Mouse (Mus musculus): Measurements from ENCODE around the gene Setd7. TPM values are rescaled to one million over a fixed set of nuclear protein-coding genes. Genes with fewer than 3 reads are reported as not detected.

Setd7 gene
- total and polyA plus RNA-seq, 2 experiments from 2014 or later, result 2.5 to 54.7 TPM

DNA sequence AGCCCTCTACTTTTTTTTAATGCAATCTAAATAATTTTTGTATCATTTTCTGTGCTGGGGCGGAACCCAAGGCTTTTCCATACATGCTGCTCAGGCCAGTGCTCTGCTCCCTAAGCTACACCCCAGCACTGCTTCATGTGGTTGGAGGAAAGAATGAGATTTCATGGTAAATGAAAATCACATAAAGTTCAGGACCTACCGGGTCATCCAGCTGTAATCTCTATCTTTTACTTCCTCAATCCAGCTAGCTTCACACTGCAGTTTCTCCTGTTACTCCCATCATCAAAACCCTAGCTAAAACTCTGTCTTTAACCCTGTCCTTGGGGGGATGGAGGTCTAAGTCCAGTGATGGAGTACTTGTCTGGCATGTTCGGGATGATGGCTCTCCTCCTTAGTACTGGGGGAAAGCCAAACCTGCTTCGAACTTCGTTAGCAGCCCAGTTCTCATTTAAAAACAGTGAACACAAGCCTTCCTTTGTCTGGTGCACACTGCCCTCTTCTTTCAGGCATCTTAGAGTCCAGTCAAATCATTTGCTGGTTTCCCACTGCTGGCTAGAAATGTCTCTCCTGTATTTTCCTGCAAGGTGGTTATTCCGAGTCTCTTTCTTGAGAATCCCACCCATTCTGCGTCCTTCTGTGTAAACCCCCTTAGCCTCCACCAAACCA is 70.5 kb downstream of the Setd7 start:
- no peaks in the 10 kb centered on the region for H3K27me3 ChIP-seq (ENCODE audit: control insufficient read depth, insufficient read depth, low read length)
- ATAC-seq (ENCODE audit: insufficient read depth, low read depth), result no peak
- DNase-seq (ENCODE audit: low spot score), result no peak
- TF ChIP-seq EP300 (IDR thresholded peaks at IDR 0.05; ENCODE audit: low read depth) (no peak), CTCF (IDR thresholded peaks at IDR 0.05; ENCODE audit: low read depth) (no peak)
- peaks cover 12% of the 10 kb centered on the region for H3K36me3 ChIP-seq (replicated peaks; ENCODE audit: control insufficient read depth, insufficient read depth, low read length)
- H3K4me1 ChIP-seq (ENCODE audit: control insufficient read depth, insufficient read depth), result peaks cover 5% of the 10 kb centered on the region
- no peak overlapping the region for H3K4me2 ChIP-seq (ENCODE audit: low read depth, low read length)
- 87% methylated on average over 7 of the region's 7 CpGs for WGBS
- H3K9me3 ChIP-seq (replicated peaks; ENCODE audit: control insufficient read depth, low read length), result no peaks in the 10 kb centered on the region
- H3K27ac ChIP-seq (ENCODE audit: low read depth), result no peak overlapping the region
- no peak overlapping the region for H3K4me3 ChIP-seq (ENCODE audit: low read depth, low read length)
- no peak overlapping the region for H3K9ac ChIP-seq (replicated peaks; ENCODE audit: low read depth, low read length)

DNA sequence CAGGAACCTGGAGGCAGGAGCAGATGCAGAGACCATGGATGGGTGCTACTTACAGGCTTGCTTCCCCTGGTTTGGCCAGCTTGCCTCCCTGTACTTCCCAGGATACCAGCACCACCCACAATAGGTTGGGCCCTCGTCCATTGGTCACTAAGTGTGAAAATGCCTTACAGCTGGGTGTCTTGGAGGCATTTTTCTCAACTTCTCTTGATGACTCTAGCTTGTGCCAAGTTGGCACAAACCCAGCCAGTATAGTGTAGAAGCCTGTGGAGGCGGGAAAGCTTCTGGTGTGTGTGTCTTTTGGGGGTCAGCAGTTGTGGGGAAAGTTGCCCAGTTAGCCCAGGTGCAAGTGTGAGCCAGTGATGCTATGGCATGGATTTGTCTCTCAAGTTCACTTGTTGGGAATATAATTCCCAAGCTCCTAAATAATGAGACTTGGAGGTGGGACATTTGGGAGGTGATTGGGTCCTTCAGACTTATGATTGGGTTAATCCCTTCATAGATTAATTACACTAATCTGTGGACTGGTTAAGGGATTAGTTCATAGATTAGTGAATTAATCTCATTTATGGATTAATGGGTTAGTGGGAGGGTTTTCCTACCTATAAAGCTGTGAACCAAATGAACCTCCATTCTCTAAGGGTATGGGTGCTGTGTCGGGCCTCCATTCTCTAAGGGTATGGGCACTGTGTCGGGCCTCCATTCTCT is 74.0 kb downstream of the Setd7 start:
- H3K4me3 ChIP-seq (ENCODE audit: low read depth, low read length), result no peak overlapping the region
- no peak overlapping the region for H3K9ac ChIP-seq (replicated peaks; ENCODE audit: low read depth, low read length)
- H3K4me1 ChIP-seq (ENCODE audit: control insufficient read depth, insufficient read depth), result peaks cover 13% of the 10 kb centered on the region
- ATAC-seq (ENCODE audit: insufficient read depth, low read depth) (no peak), DNase-seq (ENCODE audit: low spot score) (no peak)
- no peaks in the 10 kb centered on the region for H3K9me3 ChIP-seq (replicated peaks; ENCODE audit: control insufficient read depth, low read length)
- no peak for TF ChIP-seq CTCF (IDR thresholded peaks at IDR 0.05; ENCODE audit: low read depth)
- TF ChIP-seq EP300 (IDR thresholded peaks at IDR 0.05; ENCODE audit: low read depth), result no peak
- WGBS, result 87% methylated on average over 4 of the region's 4 CpGs
- H3K27ac ChIP-seq (ENCODE audit: low read depth), result no peak overlapping the region
- no peak overlapping the region for H3K4me2 ChIP-seq (ENCODE audit: low read depth, low read length)
- no peaks in the 10 kb centered on the region for H3K36me3 ChIP-seq (replicated peaks; ENCODE audit: control insufficient read depth, insufficient read depth, low read length)
- no peaks in the 10 kb centered on the region for H3K27me3 ChIP-seq (ENCODE audit: control insufficient read depth, insufficient read depth, low read length)

GRCm38 (mm10) chr3:51485347-51485746 is 75.3 kb downstream of the Setd7 start:
- H3K9me3 ChIP-seq (replicated peaks; ENCODE audit: control insufficient read depth, low read length), result no peaks in the 10 kb centered on the region
- no peak for DNase-seq (ENCODE audit: low spot score)
- no peak overlapping the region for H3K27ac ChIP-seq (ENCODE audit: low read depth)
- H3K4me3 ChIP-seq (ENCODE audit: low read depth, low read length), result peak overlapping the region; percentile 69; the same call in 1 of the 2 replicates
- H3K4me1 ChIP-seq (ENCODE audit: control insufficient read depth, insufficient read depth), result peaks cover 13% of the 10 kb centered on the region
- no peaks in the 10 kb centered on the region for H3K27me3 ChIP-seq (ENCODE audit: control insufficient read depth, insufficient read depth, low read length)
- ATAC-seq (ENCODE audit: insufficient read depth, low read depth), result no peak
- no peaks in the 10 kb centered on the region for H3K36me3 ChIP-seq (replicated peaks; ENCODE audit: control insufficient read depth, insufficient read depth, low read length)
- WGBS, result 60% methylated on average over 4 of the region's 4 CpGs
- no peak for TF ChIP-seq EP300 (IDR thresholded peaks at IDR 0.05; ENCODE audit: low read depth)
- no peak for TF ChIP-seq CTCF (IDR thresholded peaks at IDR 0.05; ENCODE audit: low read depth)
- H3K4me2 ChIP-seq (ENCODE audit: low read depth, low read length), result peak overlapping the region; percentile 83
- H3K9ac ChIP-seq (replicated peaks; ENCODE audit: low read depth, low read length), result no peak overlapping the region

GRCm38 (mm10) chr3:51484370-51484769 is 76.3 kb downstream of the Setd7 start:
- Histone ChIP-seq H3K4me3 (ENCODE audit: low read depth, low read length) (peak overlapping the region; percentile 69), H3K9me3 (replicated peaks; ENCODE audit: control insufficient read depth, low read length) (no peaks in the 10 kb centered on the region), H3K27ac (ENCODE audit: low read depth) (peak overlapping the region; percentile 96), H3K27me3 (ENCODE audit: control insufficient read depth, insufficient read depth, low read length) (no peaks in the 10 kb centered on the region), H3K9ac (replicated peaks; ENCODE audit: low read depth, low read length) (peak overlapping the region; percentile 88), H3K4me2 (ENCODE audit: low read depth, low read length) (peak overlapping the region; percentile 83), H3K36me3 (replicated peaks; ENCODE audit: control insufficient read depth, insufficient read depth, low read length) (no peaks in the 10 kb centered on the region), H3K4me1 (ENCODE audit: control insufficient read depth, insufficient read depth) (peaks cover 13% of the 10 kb centered on the region)
- WGBS, result under 1% methylated on average over 33 of the region's 33 CpGs
- TF ChIP-seq CTCF (IDR thresholded peaks at IDR 0.05; ENCODE audit: low read depth) (no peak), EP300 (IDR thresholded peaks at IDR 0.05; ENCODE audit: low read depth) (no peak)
- no peak for DNase-seq (ENCODE audit: low spot score)
- peak; percentile 3 for ATAC-seq (ENCODE audit: insufficient read depth, low read depth)

GRCm38 (mm10) chr3:51483741-51484359 is 76.8 kb downstream of the Setd7 start, which contains the start of gene Rab33b:
Gene Rab33b (plus strand): TSS chr3:51483920.
- DNase-seq (ENCODE audit: low spot score) (peak; percentile 97), ATAC-seq (ENCODE audit: insufficient read depth, low read depth) (peak; percentile 97)
- peak within 1 kb of the TSS; percentile 88 for H3K9ac ChIP-seq (replicated peaks; ENCODE audit: low read depth, low read length)
- under 1% methylated on average over 65 of the region's 70 CpGs for WGBS
- H3K9me3 ChIP-seq (replicated peaks; ENCODE audit: control insufficient read depth, low read length), result no peaks in the 10 kb centered on the region
- H3K4me1 ChIP-seq (ENCODE audit: control insufficient read depth, insufficient read depth), result peaks cover 13% of the 10 kb centered on the region
- peak within 1 kb of the TSS; percentile 69 for H3K4me3 ChIP-seq (ENCODE audit: low read depth, low read length)
- H3K36me3 ChIP-seq (replicated peaks; ENCODE audit: control insufficient read depth, insufficient read depth, low read length), result no peaks in the 10 kb centered on the region
- H3K4me2 ChIP-seq (ENCODE audit: low read depth, low read length), result peak within 1 kb of the TSS; percentile 83
- TF ChIP-seq CTCF (IDR thresholded peaks at IDR 0.05; ENCODE audit: low read depth), result peak; percentile 21; the same call in 1 of the 2 replicates
- peak; percentile 96; the same call in 1 of the 2 replicates for TF ChIP-seq EP300 (IDR thresholded peaks at IDR 0.05; ENCODE audit: low read depth)
- H3K27ac ChIP-seq (ENCODE audit: low read depth), result peak within 1 kb of the TSS; percentile 96
- no peaks in the 10 kb centered on the region for H3K27me3 ChIP-seq (ENCODE audit: control insufficient read depth, insufficient read depth, low read length)

All from heart, postnatal 0 days (tissue).